Mouse (Mus musculus) E14TG2a.4 (cell line): ENCODE data around the gene Foxe1.

Source experiments
- CTCF ChIP-seq: conservative IDR thresholded peaks from 2 replicates; pipeline ENCODE4 v1.5.1; 2014; ENCODE audit warnings: low read length
- NANOG ChIP-seq: IDR thresholded peaks from 2 replicates; pipeline ENCODE4 v1.6.1; 2014; ENCODE audit warnings: borderline replicate concordance, low read length, mixed read lengths

GRCm38 (mm10) chr4:46371030-46371429, 27.6 kb downstream of the Foxe1 start:
- no peak for TF ChIP-seq CTCF
- TF ChIP-seq NANOG, result no peak
